Mouse (Mus musculus): ENCODE data around the gene Ruvbl2. TPM values are rescaled to one million over a fixed set of nuclear protein-coding genes. Genes with fewer than 3 reads are reported as not detected.
A peak's percentile ranks its signal among the peaks of the same experiment; 100 is the strongest.

The Ruvbl2 gene
- polyA plus RNA-seq, 1 experiment from 2014 or later: 144 TPM

DNA sequence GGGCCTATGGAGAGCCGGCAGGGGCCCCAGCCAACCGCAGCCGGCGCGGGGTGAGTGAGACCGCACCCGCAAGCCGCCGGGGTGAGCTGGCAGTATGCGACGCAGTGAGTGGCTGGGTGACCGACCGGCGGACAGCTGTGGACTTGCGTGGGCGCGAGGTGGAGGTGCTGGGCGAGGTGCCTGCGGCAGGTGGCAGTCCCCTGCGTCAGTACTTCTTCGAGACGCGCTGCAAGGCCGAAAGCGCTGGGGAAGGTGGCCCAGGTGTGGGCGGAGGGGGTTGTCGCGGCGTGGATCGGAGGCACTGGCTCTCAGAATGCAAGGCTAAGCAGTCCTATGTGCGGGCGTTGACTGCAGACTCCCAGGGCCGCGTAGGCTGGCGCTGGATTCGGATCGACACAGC, 22.3 kb downstream of the Ruvbl2 start:
- Histone ChIP-seq H3K27ac (replicated peaks) (no peak overlapping the region), H3K9ac (replicated peaks) (no peak overlapping the region), H3K27me3 (peaks cover 93% of the 10 kb centered on the region), H3K4me3 (no peak overlapping the region), H3K4me2 (replicated peaks) (no peak overlapping the region), H3K9me3 (no peaks in the 10 kb centered on the region), H3K36me3 (no peaks in the 10 kb centered on the region), H3K4me1 (peaks cover 13% of the 10 kb centered on the region)
- ATAC-seq (replicated peaks): no peak
- 7% methylated on average over 37 of the region's 37 CpGs for whole genome bisulfite sequencing

- Histone ChIP-seq H3K9me3 (no peaks in the 10 kb centered on the region), H3K4me1 (peaks cover 13% of the 10 kb centered on the region), H3K36me3 (no peaks in the 10 kb centered on the region), H3K4me2 (replicated peaks) (no peak overlapping the region), H3K4me3 (no peak overlapping the region), H3K27ac (replicated peaks) (no peak overlapping the region), H3K27me3 (peaks cover 94% of the 10 kb centered on the region), H3K9ac (replicated peaks) (no peak overlapping the region)
- no peak for ATAC-seq (replicated peaks)
- WGBS: 36% methylated on average over 12 of the region's 12 CpGs
These were observed 23.1 kb downstream of the Ruvbl2 start for GRCm38 (mm10) chr7:45414740-45415224.

DNA sequence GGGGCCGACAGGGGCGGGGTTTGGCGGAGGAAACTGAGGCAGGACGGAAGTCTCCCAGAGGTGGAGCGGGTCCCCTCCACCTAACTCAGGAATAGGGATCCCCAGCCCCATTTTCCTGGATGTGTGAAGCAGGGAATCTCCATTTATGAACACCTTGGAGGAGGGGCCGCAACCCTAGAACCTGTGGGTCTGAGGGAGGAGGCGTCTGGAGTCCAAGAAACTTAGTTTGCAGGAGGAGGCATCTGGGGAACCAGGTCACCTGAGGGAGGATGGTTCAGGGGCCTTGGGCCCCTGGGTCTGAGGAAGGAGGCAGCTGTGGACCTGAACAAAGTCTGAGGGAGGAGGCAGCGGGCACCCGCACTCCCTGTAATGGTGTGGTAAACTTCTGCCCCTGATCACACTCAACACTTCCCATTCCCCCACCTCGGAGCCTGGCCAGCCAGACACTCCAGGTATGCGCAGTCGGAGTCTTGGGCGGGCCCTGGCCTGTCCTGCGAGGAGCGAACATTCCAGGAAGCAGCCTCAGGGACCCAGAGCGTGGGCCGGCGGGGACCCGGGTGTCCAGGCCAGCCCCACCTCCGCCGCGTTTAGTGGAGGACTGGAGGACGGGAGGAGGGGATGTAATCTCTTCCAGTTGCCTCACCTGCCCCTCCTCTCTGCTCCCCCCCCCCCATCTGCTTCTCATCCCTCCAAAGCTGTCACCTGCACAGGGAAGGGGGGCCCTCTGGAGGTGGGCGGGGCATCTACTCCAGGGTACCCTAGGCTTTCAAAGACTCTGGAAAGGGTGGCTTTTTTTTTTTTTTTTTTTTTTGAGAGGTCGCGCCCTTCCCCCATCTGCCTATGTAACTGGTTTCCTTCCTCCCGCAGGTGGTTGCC, 23.8 kb downstream of the Ruvbl2 start:
- Histone ChIP-seq H3K9ac (replicated peaks) (peak overlapping the region; percentile 62), H3K36me3 (no peaks in the 10 kb centered on the region), H3K27me3 (peaks cover 97% of the 10 kb centered on the region), H3K4me1 (peaks cover 13% of the 10 kb centered on the region), H3K27ac (replicated peaks) (no peak overlapping the region), H3K4me2 (replicated peaks) (peak overlapping the region; percentile 88), H3K4me3 (peak overlapping the region; percentile 58), H3K9me3 (no peaks in the 10 kb centered on the region)
- WGBS: under 1% methylated on average over 25 of the region's 27 CpGs
- peak; percentile 9; the same call in 1 of the 2 replicates for ATAC-seq (replicated peaks)

GRCm38 (mm10) chr7:45413113-45413863, 24.6 kb downstream of the Ruvbl2 start, which contains the start of gene Ntf5:
Gene Ntf5, plus strand, starts transcription at chr7:45413695.
- Histone ChIP-seq H3K27me3 (peaks cover 97% of the 10 kb centered on the region), H3K27ac (replicated peaks) (no peak within 1 kb of the TSS), H3K36me3 (no peaks in the 10 kb centered on the region), H3K9me3 (no peaks in the 10 kb centered on the region), H3K4me1 (peaks cover 13% of the 10 kb centered on the region), H3K4me2 (replicated peaks) (peak within 1 kb of the TSS; percentile 88), H3K9ac (replicated peaks) (peak within 1 kb of the TSS; percentile 62), H3K4me3 (peak within 1 kb of the TSS; percentile 58)
- ATAC-seq (replicated peaks): peak; percentile 60
- WGBS: 3% methylated on average over 44 of the region's 45 CpGs

DNA sequence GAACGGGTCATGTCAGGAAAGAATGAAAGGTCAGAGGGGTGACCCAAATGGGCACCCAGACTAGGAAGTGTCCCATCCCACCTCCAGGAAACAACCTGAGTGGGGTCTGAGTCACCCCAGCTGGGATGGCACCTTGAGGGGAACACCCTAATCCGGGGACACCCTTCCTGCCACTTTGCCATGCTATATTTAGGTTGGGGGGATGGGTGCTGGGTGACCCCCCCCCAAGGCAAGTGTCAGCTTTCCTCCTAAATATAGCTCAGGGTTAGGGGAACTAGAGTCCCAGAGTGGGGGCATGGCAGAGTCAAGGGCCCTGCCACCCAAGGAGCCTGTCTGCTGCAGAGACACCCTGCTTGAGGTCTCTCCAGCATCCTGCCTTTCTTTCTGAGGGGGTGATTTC, 25.5 kb downstream of the Ruvbl2 start:
- no peak overlapping the region for H3K4me3 ChIP-seq
- peaks cover 97% of the 10 kb centered on the region for H3K27me3 ChIP-seq
- no peaks in the 10 kb centered on the region for H3K9me3 ChIP-seq
- WGBS: 85% methylated on average over 2 of the region's 2 CpGs
- H3K4me1 ChIP-seq: peaks cover 13% of the 10 kb centered on the region
- no peak overlapping the region for H3K4me2 ChIP-seq (replicated peaks)
- H3K36me3 ChIP-seq: no peaks in the 10 kb centered on the region
- H3K27ac ChIP-seq (replicated peaks): no peak overlapping the region
- ATAC-seq (replicated peaks): no peak
- no peak overlapping the region for H3K9ac ChIP-seq (replicated peaks)

DNA sequence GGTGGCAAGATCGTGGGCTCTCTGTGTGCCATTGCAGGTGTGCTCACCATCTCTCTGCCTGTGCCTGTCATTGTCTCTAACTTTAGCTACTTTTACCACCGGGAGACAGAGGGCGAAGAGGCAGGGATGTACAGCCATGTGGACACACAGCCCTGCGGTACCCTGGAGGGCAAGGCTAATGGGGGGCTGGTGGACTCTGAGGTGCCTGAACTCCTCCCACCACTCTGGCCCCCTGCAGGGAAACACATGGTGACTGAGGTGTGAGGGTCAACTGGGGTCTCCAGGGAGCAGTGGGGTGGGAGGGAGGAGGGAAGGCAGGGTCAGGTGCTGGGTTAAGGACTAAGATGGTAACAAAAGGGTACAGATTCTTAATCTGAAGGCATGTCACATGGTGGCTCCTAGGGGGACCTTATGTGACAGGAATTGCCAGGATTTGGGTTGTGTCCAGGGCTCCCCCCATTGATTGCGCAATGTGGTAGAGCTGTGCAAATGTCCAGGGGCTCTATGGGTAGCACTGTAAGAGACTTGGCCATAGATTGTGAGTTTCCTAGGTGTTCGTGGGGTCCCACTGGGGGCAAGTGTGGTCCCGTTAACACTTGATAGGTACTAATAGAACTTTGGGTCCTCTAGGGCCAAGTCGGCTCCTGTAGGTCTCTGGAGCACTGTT, 28.3 kb downstream of the Ruvbl2 start:
- Histone ChIP-seq H3K36me3 (no peaks in the 10 kb centered on the region), H3K9ac (replicated peaks) (no peak overlapping the region), H3K27ac (replicated peaks) (no peak overlapping the region), H3K4me1 (peaks cover 25% of the 10 kb centered on the region), H3K4me3 (no peak overlapping the region), H3K27me3 (peaks cover 97% of the 10 kb centered on the region), H3K9me3 (no peaks in the 10 kb centered on the region), H3K4me2 (replicated peaks) (no peak overlapping the region)
- WGBS: 89% methylated on average over 8 of the region's 8 CpGs
- ATAC-seq (replicated peaks): no peak

GRCm38 (mm10) chr7:45408949-45409348, 28.9 kb downstream of the Ruvbl2 start:
- Histone ChIP-seq H3K4me1 (peaks cover 20% of the 10 kb centered on the region), H3K9ac (replicated peaks) (no peak overlapping the region), H3K9me3 (no peaks in the 10 kb centered on the region), H3K4me2 (replicated peaks) (no peak overlapping the region), H3K36me3 (no peaks in the 10 kb centered on the region), H3K4me3 (no peak overlapping the region), H3K27me3 (peaks cover 90% of the 10 kb centered on the region), H3K27ac (replicated peaks) (no peak overlapping the region)
- no peak for ATAC-seq (replicated peaks)
- WGBS: 91% methylated on average over 17 of the region's 17 CpGs

- no peak overlapping the region for H3K4me2 ChIP-seq (replicated peaks)
- peaks cover 84% of the 10 kb centered on the region for H3K27me3 ChIP-seq
- peaks cover 14% of the 10 kb centered on the region for H3K4me1 ChIP-seq
- no peaks in the 10 kb centered on the region for H3K9me3 ChIP-seq
- WGBS: 69% methylated on average over 7 of the region's 7 CpGs
- H3K36me3 ChIP-seq: no peaks in the 10 kb centered on the region
- H3K9ac ChIP-seq (replicated peaks): no peak overlapping the region
- no peak overlapping the region for H3K4me3 ChIP-seq
- no peak for ATAC-seq (replicated peaks)
- no peak overlapping the region for H3K27ac ChIP-seq (replicated peaks)
These were observed 29.5 kb downstream of the Ruvbl2 start for GRCm38 (mm10) chr7:45408351-45408750.

- Histone ChIP-seq H3K27ac (replicated peaks) (no peak overlapping the region), H3K4me2 (replicated peaks) (no peak overlapping the region), H3K4me1 (peaks cover 12% of the 10 kb centered on the region), H3K9me3 (no peaks in the 10 kb centered on the region), H3K4me3 (no peak overlapping the region), H3K36me3 (no peaks in the 10 kb centered on the region), H3K27me3 (peaks cover 79% of the 10 kb centered on the region), H3K9ac (replicated peaks) (no peak overlapping the region)
- 79% methylated on average over 10 of the region's 10 CpGs for WGBS
- ATAC-seq (replicated peaks): no peak
These were observed 30.1 kb downstream of the Ruvbl2 start for GRCm38 (mm10) chr7:45407836-45408235.

- no peak overlapping the region; the same call in 1 of the 2 replicates for H3K9ac ChIP-seq (replicated peaks)
- no peak for ATAC-seq (replicated peaks)
- 2% methylated on average over 105 of the region's 114 CpGs for WGBS
- H3K4me2 ChIP-seq (replicated peaks): peak overlapping the region; percentile 39
- H3K36me3 ChIP-seq: no peaks in the 10 kb centered on the region
- H3K9me3 ChIP-seq: no peaks in the 10 kb centered on the region
- H3K27me3 ChIP-seq: peaks cover 67% of the 10 kb centered on the region
- peaks cover 12% of the 10 kb centered on the region for H3K4me1 ChIP-seq
- H3K27ac ChIP-seq (replicated peaks): no peak overlapping the region
- H3K4me3 ChIP-seq: peak overlapping the region; percentile 35
These were observed 31.4 kb downstream of the Ruvbl2 start for GRCm38 (mm10) chr7:45406157-45407156.
